Comparison of ENCODE assay signal across 28 mouse cellular contexts in the genomic region with DNA sequence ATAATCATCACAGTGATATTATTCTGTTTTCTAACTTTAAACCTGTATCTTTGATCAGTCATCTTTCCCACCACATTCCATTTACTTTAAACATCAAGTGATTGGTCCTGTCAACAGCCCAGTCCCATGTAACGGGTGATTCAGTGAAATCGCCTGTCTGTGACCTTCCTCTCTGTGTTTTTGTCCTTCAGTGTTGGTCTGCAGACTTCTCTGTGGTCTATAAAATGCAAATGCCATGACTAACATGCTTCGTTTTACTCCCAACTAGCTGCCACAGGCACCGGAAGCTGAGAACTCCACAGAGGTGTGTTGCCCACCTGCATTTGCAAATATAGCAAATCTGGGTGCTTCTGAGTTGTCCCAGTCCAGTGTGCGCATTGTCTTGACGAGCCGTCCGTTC.
"Had no signal": no experiment of that assay in that cellular context is flagged by ENCODE, and none has a peak within 500 bp of the region (broad histone marks: within the 10 kb centered on the region; RNA-seq: fewer than 3 reads in every experiment).

No protein-coding gene starts in this region.

- H3K27ac ChIP-seq: gastrocnemius, adult 2 months; heart, embryonic 13.5 days; heart, embryonic 15.5 days; hindbrain, embryonic 14.5 days; intestine, embryonic 15.5 days; layer of hippocampus, adult 2 months; left cerebral cortex, adult 2 months; limb, embryonic 10.5 days; limb, embryonic 12.5 days; liver, embryonic 13.5 days; liver, embryonic 15.5 days had no signal

- H3K36me3 ChIP-seq: heart, embryonic 15.5 days; intestine, embryonic 15.5 days; limb, embryonic 10.5 days; limb, embryonic 12.5 days; liver, embryonic 13.5 days; liver, embryonic 15.5 days had no signal

- H3K9ac ChIP-seq: heart, embryonic 13.5 days; heart, embryonic 15.5 days; hindbrain, embryonic 14.5 days; intestine, embryonic 15.5 days; limb, embryonic 12.5 days; liver, embryonic 13.5 days; liver, embryonic 15.5 days; liver, postnatal 0 days had no signal

- H3K4me2 ChIP-seq: heart, embryonic 11.5 days; heart, embryonic 13.5 days; heart, embryonic 15.5 days; hindbrain, embryonic 14.5 days; intestine, embryonic 15.5 days; limb, embryonic 12.5 days; liver, embryonic 11.5 days; liver, embryonic 13.5 days; liver, embryonic 15.5 days had no signal

- H3K27me3 ChIP-seq: heart, embryonic 13.5 days; heart, embryonic 15.5 days; intestine, embryonic 15.5 days; limb, embryonic 12.5 days; liver, embryonic 13.5 days; liver, embryonic 15.5 days had no signal

- ATAC-seq: hindbrain, embryonic 16.5 days; inflammation-experienced regulatory T-cells, adult 6 months; intestine, embryonic 15.5 days; intestine, postnatal 0 days; liver, postnatal 0 days had no signal

- H3K4me3 ChIP-seq: gastrocnemius, adult 2 months; heart, embryonic 13.5 days; heart, embryonic 15.5 days; intestine, embryonic 15.5 days; layer of hippocampus, adult 2 months; left cerebral cortex, adult 2 months; limb, embryonic 10.5 days; limb, embryonic 12.5 days; liver, embryonic 13.5 days; liver, embryonic 15.5 days had no signal

- H3K9me3 ChIP-seq: heart, embryonic 13.5 days; heart, embryonic 15.5 days; intestine, embryonic 15.5 days; limb, embryonic 10.5 days; limb, embryonic 12.5 days; liver, embryonic 13.5 days; liver, embryonic 15.5 days had no signal

- DNase-seq: gastrocnemius, adult 2 months; gastrocnemius, postnatal 10 days; gastrocnemius, postnatal 25 days; heart, adult 18-20 months; heart, postnatal 14 days; heart, postnatal 36 days; kidney, adult 18-20 months; kidney, adult 9 months; kidney, postnatal 10 days; kidney, postnatal 25 days; kidney, postnatal 4 days; liver; liver, embryonic 13.5 days; liver, postnatal 0 days had no signal
